Mouse (Mus musculus): Measurements from ENCODE around the gene Acp1.

Acp1 gene

DNA sequence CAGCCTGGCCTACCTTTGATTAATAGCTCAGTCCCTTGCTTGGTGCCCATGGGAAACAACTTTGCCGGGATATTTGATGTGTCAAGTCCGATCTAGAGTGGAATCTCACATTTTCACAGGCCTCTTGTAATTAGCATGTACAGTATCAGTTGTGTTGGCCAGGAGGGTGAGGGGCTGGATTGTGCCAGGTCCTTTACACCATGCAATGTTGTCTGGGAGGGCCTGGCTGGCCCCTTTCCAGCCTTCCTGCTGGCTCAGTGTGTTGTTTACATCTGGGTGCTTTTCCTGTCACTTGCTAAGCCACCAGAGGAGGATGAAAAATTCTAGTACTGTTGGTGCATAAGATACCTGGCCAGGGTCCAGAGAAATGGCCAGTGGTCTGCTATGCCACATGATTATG, 47.0 kb downstream of the Acp1 start:
- DNase-seq (ENCODE audit: low read depth, low spot score) = no peak

DNA sequence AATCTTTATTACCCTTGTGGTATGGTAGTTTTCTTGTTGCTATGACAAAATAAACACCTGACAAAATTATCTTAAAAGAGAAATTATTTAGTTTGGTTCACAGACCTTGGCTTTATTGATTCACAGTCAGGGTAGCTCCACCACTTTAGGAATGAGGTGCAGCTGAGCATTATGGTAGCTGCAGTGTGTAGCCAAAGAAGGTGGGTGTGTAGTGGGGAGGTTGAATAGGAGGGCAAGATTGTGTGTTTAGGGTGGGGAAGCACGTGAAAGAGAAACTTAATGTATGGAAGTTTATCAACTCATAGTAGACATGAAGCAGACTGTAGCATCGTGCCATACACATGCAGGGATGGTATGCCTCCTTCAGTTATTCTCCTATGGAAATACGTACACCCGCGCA, 55.2 kb downstream of the Acp1 start:
- no peak for DNase-seq (ENCODE audit: low read depth, low spot score)

DNA sequence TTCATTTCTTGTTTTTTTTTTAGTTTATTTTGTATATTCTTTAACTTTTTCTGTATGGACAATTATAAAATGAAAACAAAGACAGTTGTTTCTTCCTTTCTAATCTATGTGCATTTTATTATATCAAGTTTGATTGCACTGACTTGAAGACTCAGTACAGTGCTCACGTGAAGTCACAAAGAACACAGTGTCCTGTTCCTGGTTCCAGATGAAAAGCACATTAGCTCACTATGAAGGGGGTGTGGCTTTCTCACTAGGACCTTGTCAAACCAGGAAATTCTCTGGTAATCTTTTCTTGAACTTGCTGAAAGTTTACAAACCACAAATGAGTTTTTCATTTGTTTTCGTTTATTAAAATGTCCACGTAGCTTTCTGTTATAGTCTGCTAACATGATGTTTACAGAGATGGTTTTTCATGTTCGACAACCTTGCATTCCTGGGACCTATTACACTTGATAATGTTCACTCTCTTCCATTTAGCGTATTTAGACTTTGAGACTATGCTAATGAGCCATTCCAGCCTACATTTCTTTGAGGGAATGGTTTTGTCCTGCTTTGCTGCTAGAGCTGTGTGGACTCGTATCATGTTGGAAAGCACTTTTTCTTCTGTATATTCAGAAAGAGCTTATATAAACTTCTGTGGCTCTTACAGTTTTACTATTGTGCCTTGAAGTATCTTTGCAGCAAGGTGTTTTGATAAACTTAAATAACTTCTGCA, 55.8 kb downstream of the Acp1 start:
- DNase-seq (ENCODE audit: low read depth, low spot score) = no peak

DNA sequence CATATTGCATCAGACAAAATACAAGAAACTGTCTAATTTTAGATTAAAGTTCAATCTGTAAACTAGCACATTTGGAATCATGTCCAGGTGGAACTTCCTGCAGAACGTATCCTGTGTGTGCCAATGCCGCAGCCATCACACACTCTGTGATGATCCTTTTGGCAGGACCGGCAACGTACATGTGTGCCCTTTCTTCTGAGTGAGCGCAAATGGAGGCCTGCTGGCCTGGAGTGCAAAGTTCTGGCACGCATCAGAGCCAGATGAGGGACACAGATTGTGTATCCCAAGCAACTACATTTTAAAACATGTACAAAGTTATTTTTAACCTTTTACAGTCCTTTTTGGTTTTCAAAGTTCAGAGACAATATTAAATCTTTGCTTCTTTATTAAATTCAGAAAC, 59.5 kb downstream of the Acp1 start:
- no peak for DNase-seq (ENCODE audit: low read depth, low spot score)

DNA sequence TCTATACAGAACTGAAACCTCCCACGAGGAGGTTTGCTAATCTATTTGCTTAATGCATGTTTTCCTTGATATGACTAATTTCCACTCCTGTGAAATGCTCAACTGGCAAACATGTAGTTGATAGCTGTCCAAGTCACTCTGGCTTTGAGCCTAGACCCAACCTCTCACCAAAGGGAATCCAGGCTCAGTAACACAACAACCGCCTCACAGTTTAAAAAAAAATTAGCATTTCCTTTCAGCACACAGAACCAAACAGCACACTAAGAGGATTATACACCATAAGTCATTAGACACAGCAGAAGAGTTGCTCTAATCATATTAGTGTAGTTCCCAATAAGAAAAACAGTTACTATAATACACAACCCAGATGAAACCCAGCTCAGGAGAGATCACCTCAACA, 60.5 kb downstream of the Acp1 start:
- no peak for DNase-seq (ENCODE audit: low read depth, low spot score)

DNA sequence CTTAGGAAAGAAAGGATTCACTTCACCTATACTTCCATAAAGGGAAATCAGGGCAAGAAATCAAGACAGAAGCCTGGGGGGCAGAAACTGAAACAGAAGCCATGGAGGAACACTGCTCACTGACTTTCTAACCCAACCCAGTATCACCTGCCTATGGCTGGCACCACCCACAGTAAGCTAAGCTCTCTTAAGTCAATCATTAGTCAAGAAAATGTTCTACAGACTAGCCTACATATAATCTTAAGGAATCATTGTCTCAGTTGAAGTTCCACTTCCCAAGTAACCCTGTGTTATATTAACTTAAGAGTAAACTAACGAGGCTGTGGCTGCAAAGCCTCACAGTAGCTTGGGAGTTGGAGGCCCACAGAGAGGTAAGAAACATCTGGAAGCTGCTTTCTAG, 62.9 kb downstream of the Acp1 start:
- DNase-seq (ENCODE audit: low read depth, low spot score) = no peak
